Mouse (Mus musculus) urinary bladder, adult 2 months (tissue): ENCODE measurements around the gene Scand1. TPM values are rescaled to one million over a fixed set of nuclear protein-coding genes. Genes with fewer than 3 reads are reported as not detected.

Experiments
- DNase-seq: peaks from one replicate; pipeline ENCODE4 v3.0.0; 2022; ENCODE audit warnings: low spot score
- polyA plus RNA-seq: library from polyadenylated mRNA; depleted of rRNA; stranded (reverse); fragments of >200 nt; gene quantifications from 2 replicates; pipeline ENCODE4 v1.2.3, GENCODE M21; 2012

Gene Scand1
- polyA plus RNA-seq, 1 experiment: 72.5 TPM

- DNase-seq: no peak
Observed at GRCm38 (mm10) chr2:156307261-156307660, 5.2 kb downstream of the Scand1 start.

- DNase-seq: no peak
Observed at GRCm38 (mm10) chr2:156305818-156306217, 6.7 kb downstream of the Scand1 start.

GRCm38 (mm10) chr2:156304351-156304750 is 8.2 kb downstream of the Scand1 start:
- no peak for DNase-seq

GRCm38 (mm10) chr2:156302063-156302462 is 10.4 kb downstream of the Scand1 start:
- DNase-seq: no peak

- DNase-seq: no peak
Observed at GRCm38 (mm10) chr2:156298458-156298857, 14.0 kb downstream of the Scand1 start.

GRCm38 (mm10) chr2:156297653-156298052 is 14.9 kb downstream of the Scand1 start:
- DNase-seq: no peak

GRCm38 (mm10) chr2:156296190-156296589 is 16.3 kb downstream of the Scand1 start:
- no peak for DNase-seq

GRCm38 (mm10) chr2:156295601-156296063 is 16.9 kb downstream of the Scand1 start:
- DNase-seq: no peak

GRCm38 (mm10) chr2:156291998-156292397 is 20.5 kb downstream of the Scand1 start:
- DNase-seq: no peak

- no peak for DNase-seq
Observed at GRCm38 (mm10) chr2:156289552-156290160, 22.8 kb downstream of the Scand1 start.

GRCm38 (mm10) chr2:156288222-156288621 is 24.3 kb downstream of the Scand1 start:
- no peak for DNase-seq

GRCm38 (mm10) chr2:156286733-156287132 is 25.8 kb downstream of the Scand1 start:
- no peak for DNase-seq

GRCm38 (mm10) chr2:156285161-156285560 is 27.3 kb downstream of the Scand1 start:
- no peak for DNase-seq

- DNase-seq: no peak
Observed at GRCm38 (mm10) chr2:156281227-156281626, 31.3 kb downstream of the Scand1 start.

GRCm38 (mm10) chr2:156278226-156279017 is 34.1 kb downstream of the Scand1 start:
- DNase-seq: peak; percentile 47

- no peak for DNase-seq
Observed at GRCm38 (mm10) chr2:156272553-156272952, 40.0 kb downstream of the Scand1 start.

GRCm38 (mm10) chr2:156267636-156268035 is 44.9 kb downstream of the Scand1 start:
- no peak for DNase-seq

GRCm38 (mm10) chr2:156263204-156263893 is 49.2 kb downstream of the Scand1 start:
- no peak for DNase-seq
